Mouse (Mus musculus): ENCODE measurements at regions not wholly inside any gene's neighbourhood (a gene's known extent, or its start where the extent isn't known, plus 50 kb on each side); places are given as distances from the start of the nearest gene placed in this dataset.

DNA sequence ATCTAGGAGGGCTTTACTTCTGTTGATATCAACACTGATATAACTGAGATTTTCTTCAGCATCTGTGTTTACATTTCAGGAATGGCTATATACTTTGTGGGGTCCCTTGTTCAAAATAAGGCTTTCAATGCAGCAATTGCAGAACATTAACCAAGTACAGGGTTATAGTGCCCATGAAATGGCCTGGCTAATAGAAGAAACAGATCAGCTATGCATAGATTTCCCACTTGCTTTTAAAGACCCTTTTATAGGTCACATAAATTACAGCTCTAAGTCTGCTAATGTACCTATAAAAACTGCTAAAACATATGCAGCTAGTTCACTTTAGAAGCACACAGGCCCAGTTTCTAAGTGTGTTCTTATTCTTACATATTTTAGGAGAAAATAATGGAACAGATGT, 472.1 kb downstream of the Nup35 start:
- no peak for DNase-seq (ENCODE audit: low spot score)

DNA sequence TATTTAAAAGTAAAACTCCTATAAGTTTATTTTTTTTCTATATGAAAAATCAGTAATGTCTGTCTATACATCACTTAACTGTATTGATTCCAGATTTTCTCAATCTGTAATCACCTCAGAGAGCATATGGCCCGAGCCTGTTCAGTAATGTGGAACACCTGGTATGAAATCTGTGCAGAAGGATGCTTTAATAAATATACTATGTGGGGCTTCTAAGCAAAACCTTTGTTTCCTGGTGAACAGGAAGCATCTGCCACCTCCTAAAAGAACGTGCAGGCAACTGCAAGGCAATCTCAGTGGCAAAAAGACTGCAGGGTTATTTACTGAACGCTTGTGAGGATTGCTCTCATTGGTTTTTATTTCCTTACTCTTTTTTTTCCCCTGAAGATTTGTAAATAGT, 488.8 kb downstream of the Nup35 start:
- DNase-seq (ENCODE audit: low spot score), result no peak

DNA sequence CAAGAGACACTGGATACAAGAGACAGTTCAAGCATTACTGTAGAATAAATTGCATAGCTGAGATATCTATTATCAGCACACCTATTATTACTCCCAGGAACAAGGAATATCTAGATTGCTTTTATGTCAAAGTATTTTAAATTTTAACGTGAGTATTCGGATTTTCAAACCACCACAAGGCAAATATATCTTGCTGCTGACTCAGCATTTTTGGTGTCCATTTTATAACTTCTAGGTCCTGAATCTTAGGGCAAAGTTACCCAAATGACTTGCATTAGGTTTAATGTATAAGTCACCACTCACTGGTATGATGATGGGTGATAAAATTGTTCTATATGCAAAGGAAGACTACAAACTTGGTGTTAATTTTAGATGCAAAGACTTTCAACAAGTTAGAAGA, 501.7 kb downstream of the Nup35 start:
- DNase-seq (ENCODE audit: low spot score), result no peak

DNA sequence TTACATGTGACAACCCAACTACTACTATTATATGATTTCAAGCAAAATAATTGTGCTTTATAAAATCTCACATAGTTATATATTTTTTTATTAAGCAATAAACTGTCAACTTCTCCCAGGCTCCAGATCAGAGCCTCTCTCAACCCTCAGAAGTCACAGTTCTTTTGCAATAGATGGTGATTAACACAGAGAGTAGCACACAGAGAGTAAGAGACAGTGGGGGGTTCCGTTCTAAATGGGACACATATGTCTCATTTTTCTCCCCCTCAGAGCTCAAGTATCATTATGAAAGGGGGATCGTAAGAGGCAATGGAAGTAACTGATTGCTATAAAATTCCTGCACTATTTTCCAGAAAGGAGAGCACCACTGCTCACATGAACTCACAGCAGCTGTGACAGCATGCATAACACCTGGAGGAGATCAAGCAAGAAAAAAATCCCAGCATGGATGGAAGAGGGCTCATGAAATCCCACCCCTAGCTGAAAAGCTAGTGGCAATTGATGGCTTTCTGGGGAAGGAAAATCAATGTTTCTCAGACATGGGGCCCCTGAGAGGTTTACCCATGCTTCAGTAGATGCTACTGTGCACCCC, 503.5 kb downstream of the Nup35 start:
- DNase-seq (ENCODE audit: low spot score), result no peak

DNA sequence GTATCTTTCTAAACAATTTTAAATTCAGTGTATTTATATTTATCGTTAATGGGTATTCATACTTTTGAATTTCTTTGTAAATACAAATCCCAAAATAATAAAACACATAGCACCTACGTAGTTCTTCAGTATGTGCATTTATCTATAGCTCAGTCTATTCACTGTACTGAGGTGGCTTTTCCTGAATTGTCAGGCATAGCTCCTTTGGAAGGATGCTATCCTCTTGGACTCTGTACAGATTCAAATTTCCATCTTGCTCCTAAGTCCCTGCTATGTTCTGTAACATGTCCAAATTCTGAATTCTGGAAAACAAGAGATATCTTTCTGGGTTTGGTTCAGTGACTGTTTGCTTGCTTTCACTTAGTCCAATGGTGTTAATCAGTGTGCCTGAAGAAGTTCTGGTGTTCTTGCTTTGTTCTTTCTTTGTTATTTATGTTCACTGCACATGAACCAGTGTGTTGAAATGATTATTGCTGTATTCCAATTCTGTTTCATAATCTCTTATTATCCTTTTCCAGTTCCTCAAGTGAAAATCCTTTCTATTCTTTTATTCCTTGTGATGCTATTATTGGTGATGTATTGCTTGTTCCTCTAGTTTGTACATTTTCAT, 519.5 kb downstream of the Nup35 start:
- no peak for DNase-seq (ENCODE audit: low spot score)

DNA sequence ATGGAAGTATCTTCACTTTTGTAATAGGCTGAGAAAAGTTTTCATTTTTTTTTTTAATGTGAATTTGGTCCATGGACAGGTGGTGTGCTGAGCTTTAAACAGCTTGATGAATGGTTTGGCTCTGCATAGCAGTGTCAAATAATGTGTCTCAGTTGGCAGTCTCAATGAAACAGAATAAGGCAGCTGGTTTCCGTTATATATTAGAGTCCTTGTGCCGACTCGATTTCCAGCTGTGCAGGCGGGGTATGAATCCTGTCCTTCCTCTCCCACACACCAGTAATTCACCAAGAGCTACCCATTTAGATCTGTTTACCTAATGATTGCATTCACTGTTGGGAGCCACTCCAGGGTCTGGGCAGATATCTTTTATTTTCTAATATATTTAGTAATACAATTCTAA, 526.6 kb downstream of the Nup35 start:
- DNase-seq (ENCODE audit: low spot score), result no peak

DNA sequence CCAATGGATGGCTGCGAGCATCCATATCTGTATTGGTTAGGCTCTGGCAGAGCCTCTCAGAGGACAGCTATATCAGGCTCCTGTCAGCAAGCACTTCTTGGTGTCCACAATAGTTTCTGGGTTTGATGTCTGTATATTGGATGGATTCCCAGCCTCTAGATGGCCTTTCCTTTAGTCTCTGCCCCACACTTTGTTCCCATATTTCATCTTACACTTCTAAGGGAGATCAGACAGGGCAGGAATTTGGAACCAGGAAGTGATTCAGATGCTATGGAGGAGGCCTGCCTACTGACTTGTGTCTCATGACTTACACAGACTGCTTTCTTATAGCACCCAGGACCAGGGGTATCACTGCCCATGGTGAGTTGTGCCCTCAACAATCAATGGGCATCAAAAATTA, 529.4 kb downstream of the Nup35 start:
- no peak for DNase-seq (ENCODE audit: low spot score)

DNA sequence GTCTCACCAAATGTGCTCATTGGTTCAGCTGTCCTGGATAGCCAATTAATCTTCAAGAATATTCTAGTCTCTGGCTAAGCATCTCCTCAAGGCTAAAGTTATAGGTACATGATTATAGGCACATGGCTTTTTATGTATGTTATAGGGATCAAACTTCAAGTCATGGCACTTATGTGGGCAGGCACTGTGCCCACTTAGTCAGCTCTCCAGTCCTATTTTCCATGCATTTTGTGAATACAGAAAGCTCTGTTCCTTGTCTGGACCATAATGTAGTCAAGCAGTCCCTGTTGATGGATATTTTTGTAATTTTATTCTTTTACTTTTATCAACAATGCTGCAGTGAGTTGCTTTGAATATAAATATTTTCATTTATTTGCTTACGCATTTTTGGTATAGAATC, 531.1 kb downstream of the Nup35 start:
- no peak for DNase-seq (ENCODE audit: low spot score)

DNA sequence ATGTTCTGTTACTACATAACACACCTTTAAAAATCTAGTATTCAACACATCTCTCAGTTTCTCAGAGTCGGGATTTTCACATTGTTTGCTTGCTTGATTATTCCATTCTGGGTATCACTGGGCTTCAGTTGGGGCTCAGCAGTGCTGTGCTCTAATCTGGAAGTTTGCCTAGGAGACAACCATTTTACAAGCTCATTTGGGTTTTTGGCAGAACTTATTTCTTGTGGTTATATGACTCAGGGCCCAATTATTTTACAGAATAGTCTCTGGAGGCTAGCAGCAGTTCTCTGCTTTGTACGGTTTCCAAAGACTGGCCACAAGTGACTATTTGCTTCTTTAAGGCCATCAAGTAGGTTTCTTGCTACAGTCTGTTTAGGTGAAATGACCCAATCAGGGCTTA, 565.4 kb downstream of the Nup35 start:
- peak; percentile 56 for DNase-seq (ENCODE audit: low spot score)

DNA sequence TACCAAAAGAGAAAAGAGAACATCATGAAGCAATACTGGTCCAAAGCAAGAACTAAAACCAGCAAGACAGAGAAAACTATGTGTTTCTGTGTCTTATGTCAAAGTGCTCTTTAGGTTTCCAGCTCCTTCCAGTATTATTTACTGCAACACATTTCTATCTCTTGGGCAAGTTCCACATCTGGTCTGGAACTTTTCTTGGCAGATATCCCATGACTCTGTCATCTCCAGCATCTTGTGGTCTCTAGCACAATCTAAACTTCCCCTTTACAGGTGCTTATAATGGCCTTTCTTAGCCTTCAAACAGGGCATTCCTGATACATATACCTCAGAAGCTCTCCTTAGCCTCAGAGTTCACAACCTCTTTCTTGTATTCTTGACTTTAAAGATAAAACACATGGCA, 568.9 kb downstream of the Nup35 start:
- peak; percentile 68 for DNase-seq (ENCODE audit: low spot score)

DNA sequence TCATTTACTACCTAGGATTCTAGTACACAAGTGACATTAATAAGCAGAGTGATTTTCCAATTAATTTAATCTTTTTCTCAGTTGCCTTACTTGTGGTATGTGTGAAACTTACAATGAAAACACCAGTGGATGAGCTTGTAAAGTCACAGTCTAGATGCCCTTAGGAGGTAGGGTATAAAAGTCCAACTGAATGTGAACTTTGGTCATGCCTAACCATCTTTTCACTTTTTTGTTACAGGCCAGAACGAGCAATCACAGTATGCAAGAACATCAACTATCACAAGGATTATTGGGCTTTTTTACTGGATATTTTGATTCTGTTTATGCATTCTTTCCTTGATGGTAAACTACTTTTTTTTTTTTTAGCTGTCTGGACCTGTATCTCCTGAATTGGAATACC, 573.8 kb downstream of the Nup35 start:
- DNase-seq (ENCODE audit: low spot score), result no peak

DNA sequence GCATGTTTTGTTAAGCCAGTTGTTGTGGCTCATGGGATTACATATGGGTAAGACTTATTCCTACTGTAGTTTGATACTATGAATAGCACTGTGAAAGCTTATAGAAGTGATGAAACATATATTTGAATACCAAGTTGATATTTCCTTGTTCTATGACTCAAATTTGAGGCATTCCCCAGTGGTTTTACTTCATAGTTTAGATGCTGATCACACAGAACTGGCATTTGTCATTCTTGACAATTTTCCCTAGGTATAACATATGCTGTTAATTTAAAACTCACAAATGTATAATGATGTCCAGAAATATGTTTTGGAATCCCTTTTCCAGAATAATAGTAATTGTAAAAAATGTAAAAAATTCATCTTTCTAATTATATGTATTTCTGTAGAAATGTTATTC, 583.5 kb downstream of the Nup35 start:
- DNase-seq (ENCODE audit: low spot score), result no peak

All from adipocyte (in vitro differentiated cells).